Mouse (Mus musculus) NIH3T3 (cell line): ENCODE measurements around the gene Spi1.
A peak's percentile ranks its signal among the peaks of the same experiment; 100 is the strongest.
"Not testable (repeated sequence)": the region's sequence is repeated elsewhere in the genome, so short reads cannot be mapped to it uniquely, and the experiment has no call there.

Experiments used
- DNase-seq: peaks from one replicate; pipeline ENCODE4 v3.0.0-alpha.2; 2012; ENCODE audit warnings: low read depth

Spi1 gene

DNA sequence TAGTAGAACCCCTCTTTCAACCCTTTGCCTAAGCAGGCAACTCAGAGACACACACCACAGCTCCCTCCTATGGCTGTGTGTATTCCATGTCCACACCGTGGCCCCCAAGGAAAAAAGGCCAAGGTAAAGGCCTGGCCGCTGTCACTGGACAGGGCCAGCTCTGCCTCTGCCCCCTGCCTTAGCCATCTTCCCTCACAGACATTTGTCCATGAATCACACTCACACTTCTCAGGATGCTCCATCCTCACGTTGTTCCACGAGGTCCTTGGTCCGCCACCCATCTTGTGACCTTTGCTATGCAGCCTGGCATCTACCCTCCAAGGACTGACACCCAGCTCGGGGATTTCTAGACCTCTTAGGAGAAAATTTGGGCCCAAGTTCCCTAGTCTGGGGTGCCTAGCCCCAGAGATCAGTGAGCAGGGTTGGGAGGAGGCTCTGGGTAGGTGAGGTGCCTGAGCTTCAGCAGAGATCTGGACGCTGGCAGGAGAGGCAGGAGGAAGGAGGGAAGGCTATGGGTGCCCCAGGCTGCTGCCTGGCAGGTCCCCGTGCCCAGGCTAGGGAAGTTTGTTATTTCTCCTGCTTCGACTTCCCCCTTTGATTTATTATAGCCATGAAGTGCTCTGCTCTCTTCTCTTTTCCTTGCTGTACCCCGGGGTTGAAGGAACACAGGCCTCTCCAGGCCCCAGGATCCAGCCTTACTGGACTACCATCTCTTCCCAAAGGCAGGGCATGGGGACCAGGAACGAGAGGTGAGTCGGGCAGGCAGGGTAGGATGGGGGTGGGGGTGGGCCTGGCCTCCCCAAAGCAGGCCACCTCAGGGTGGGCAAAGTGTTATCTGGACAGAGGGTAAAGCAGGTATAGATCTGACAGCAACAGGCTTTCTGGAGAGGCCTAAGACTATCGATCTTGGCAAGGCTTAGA, at the start of gene Spi1:
TSS of gene Spi1 (plus strand) at position 616 of the 921 bp plus-strand sequence.
- DNase-seq, result no peak

GRCm38 (mm10) chr2:91033000-91033399, 49.2 kb upstream of the Spi1 start:
- peak; percentile 37 for DNase-seq

- no peak for DNase-seq
These were observed 46.8 kb upstream of the Spi1 start, which contains the start of gene Rapsn for GRCm38 (mm10) chr2:91035385-91035784. Gene Rapsn (plus strand): TSS chr2:91035620.

GRCm38 (mm10) chr2:91041786-91042185, 40.4 kb upstream of the Spi1 start:
- no peak for DNase-seq

DNA sequence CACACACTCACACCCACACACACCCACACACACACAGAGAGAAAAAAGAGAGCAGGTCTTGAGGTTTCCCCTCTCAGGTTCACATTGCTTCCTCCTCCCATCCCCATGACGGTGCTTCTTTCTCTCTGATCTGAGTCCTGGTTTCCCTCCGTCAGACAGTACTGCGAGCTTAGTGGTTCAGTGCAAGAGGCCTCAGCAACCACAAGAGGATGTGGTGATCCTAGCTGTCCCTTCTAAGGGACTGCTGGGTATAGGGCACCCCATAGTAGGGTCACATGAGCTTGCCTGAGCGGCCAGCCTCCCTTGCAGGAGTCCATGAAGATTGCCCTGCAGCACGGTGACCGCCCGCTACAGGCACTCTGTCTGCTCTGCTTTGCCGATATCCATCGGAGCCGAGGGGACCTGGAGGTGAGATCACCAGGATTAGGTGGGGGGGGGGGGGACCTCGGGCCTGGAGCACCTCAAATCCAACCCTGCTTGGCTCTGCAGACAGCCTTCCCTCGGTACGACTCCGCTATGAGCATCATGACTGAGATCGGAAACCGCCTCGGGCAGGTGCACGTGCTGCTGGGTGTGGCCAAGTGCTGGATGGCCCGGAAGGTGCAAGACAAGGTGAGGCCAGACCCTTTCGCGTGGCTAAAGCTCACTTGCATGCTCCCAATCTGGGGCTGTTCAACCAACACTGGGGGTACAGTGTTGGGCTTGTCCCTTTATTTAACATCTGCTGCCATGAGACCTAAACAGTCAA, 39.4 kb upstream of the Spi1 start:
- no peak for DNase-seq

GRCm38 (mm10) chr2:91044727-91045126, 37.5 kb upstream of the Spi1 start:
- DNase-seq, result no peak

DNA sequence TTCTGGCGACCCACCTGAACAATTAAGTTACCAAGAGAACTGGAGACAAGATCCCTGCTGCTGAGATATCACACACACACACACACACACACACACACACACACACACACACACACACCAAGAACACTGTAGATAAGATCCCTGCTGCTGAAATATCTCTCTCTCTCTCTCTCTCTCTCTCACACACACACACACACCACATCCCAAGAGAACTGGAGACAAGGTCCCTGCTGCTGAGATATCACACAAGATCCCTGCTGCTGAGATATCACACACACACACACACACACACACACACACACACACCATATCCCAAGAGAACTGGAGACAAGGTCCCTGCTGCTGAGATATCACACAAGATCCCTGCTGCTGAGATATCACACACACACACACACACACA, 36.4 kb upstream of the Spi1 start:
- DNase-seq, result not testable (repeated sequence)

DNA sequence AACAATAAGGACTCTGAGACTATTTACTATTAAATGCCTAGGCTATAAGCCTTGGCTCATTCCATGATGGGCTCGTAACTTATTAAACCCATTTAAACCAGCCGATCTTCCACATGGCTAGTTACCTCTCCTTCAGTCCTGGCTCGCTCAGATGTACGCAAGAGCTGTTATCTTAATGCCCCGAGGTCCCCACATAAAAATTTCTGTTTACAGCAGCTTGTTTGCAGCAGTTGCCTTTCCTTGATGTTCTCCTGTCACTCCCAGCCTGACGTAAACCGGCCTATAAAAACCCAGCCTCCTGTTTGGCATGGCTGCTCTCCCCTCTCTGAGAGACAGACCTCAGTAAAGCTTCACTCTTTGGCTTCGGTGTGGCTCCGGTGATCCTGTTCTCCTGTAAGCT, 34.8 kb upstream of the Spi1 start:
- DNase-seq, result no peak

- no peak for DNase-seq
These were observed 30.3 kb upstream of the Spi1 start for GRCm38 (mm10) chr2:91051917-91052316.

DNA sequence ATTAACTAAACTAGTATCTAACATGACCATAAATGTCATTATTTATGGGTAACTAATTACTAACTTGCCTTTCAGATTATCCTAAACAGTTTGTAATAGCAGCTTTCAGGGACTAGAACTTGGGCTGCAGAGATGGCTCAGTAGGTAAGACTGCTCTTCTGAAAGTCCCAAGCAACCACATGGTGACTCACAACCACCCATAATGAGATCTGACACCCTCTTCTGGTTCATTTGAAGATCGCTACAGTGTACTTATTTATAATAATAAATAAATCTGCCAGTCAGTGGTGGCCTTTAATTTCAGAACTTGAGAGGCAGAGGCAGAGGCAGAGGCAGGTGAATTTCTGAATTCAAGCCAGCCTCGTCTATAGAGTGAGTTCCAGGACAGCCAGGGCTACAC, 29.4 kb upstream of the Spi1 start:
- peak; percentile 66 for DNase-seq

GRCm38 (mm10) chr2:91053181-91053933, 28.8 kb upstream of the Spi1 start:
- no peak for DNase-seq

- peak; percentile 96 for DNase-seq
These were observed 28.2 kb upstream of the Spi1 start, which contains the start of gene Psmc3 for GRCm38 (mm10) chr2:91053934-91054382. Gene Psmc3 (plus strand): TSS chr2:91054009.

DNA sequence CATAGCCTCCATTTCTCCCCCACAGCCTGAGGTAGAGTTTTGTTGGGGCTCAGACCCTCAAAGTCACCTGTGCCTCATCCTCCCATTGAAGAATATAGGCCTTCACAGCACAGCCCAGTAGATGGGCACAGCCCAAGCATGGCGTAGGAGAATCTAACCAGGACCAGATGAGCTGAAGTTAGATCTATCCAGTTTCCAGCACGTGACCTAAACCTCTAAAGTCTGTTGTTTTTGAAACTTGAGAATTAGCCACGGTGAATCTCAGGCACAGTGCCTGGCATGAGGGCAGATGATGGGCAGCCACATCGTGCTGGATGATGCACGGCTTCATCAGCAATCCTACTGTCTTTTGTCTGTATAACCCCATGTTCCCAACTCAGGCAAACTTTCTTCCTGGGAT, 23.8 kb upstream of the Spi1 start:
- DNase-seq, result no peak

GRCm38 (mm10) chr2:91059376-91059775, 22.8 kb upstream of the Spi1 start:
- DNase-seq, result no peak

GRCm38 (mm10) chr2:91060544-91061355, 21.4 kb upstream of the Spi1 start:
- peak; percentile 56 for DNase-seq

GRCm38 (mm10) chr2:91061849-91062481, 20.2 kb upstream of the Spi1 start:
- DNase-seq, result peak; percentile 93

- no peak for DNase-seq
These were observed 19.2 kb upstream of the Spi1 start for GRCm38 (mm10) chr2:91062779-91063606.

DNA sequence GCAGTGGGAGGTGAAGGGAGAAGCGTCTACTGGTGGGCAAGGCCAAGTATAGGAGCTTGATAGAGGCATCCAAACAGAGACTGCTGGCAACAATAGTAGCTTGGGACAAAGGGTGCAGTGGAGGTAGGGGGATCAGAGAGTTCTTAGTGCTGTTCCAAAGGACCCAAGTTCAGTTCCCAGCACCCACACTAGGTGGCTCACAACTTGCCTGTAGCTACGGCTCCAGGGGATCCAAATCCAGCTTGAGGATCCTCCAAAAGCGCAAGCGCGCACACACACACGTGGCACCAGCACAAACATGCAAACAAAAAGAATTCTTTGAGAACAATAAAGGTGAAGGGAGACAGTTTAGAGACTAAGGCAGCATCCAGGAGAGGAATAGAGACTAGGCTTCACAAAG, 18.0 kb upstream of the Spi1 start:
- no peak for DNase-seq

- DNase-seq, result peak; percentile 63
These were observed 16.6 kb upstream of the Spi1 start for GRCm38 (mm10) chr2:91065544-91065943.

GRCm38 (mm10) chr2:91066455-91066854, 15.7 kb upstream of the Spi1 start:
- no peak for DNase-seq
